Mouse (Mus musculus): ENCODE data around the gene Ccl7. TPM values are rescaled to one million over a fixed set of nuclear protein-coding genes. Genes with fewer than 3 reads are reported as not detected.

Ccl7 gene
- polyA plus RNA-seq, 1 experiment = not detected

GRCm38 (mm10) chr11:82047746-82048415 lies 2.4 kb downstream of the Ccl7 start:
- no peak overlapping the region for H3K27ac ChIP-seq (ENCODE audit: insufficient read depth, low read length)
- WGBS = 41% methylated on average over 6 of the region's 6 CpGs
- no peak for TF ChIP-seq POLR2A (IDR thresholded peaks at IDR 0.05; ENCODE audit: low read depth, low read length)
- peak in 1 of 2 experiments; percentile 6 for DNase-seq (ENCODE audit: low read depth in 1 of 2, low spot score in 2 of 2)
- no peaks in the 10 kb centered on the region for H3K4me1 ChIP-seq (ENCODE audit: control insufficient read depth, insufficient read depth, insufficient read length)
- no peaks in the 10 kb centered on the region for H3K36me3 ChIP-seq (ENCODE audit: control insufficient read depth, insufficient read depth, low read length)
- H3K27me3 ChIP-seq (ENCODE audit: control insufficient read depth, insufficient read depth, low read length) = no peaks in the 10 kb centered on the region
- no peak overlapping the region for H3K4me3 ChIP-seq (ENCODE audit: extremely low read depth, insufficient read depth, insufficient read length)

- TF ChIP-seq CTCF (IDR thresholded peaks at IDR 0.05; ENCODE audit: extremely low read depth, insufficient read depth, insufficient read length, insufficient replicate concordance) (no peak), POLR2A (IDR thresholded peaks at IDR 0.05; ENCODE audit: low read depth, low read length) (no peak)
- Histone ChIP-seq H3K4me1 (ENCODE audit: control insufficient read depth, insufficient read depth, insufficient read length) (no peaks in the 10 kb centered on the region), H3K27me3 (ENCODE audit: control insufficient read depth, insufficient read depth, low read length) (no peaks in the 10 kb centered on the region), H3K36me3 (ENCODE audit: control insufficient read depth, insufficient read depth, low read length) (no peaks in the 10 kb centered on the region), H3K4me3 (ENCODE audit: extremely low read depth, insufficient read depth, insufficient read length) (no peak overlapping the region), H3K27ac (ENCODE audit: insufficient read depth, low read length) (no peak overlapping the region)
- DNase-seq (ENCODE audit: low read depth in 1 of 2, low spot score in 2 of 2) = no peak
- 90% methylated on average over 7 of the region's 7 CpGs for WGBS
Measured at GRCm38 (mm10) chr11:82053849-82054248, 8.3 kb downstream of the Ccl7 start.

- Histone ChIP-seq H3K27ac (ENCODE audit: insufficient read depth, low read length) (no peak within 1 kb of the TSS), H3K36me3 (ENCODE audit: control insufficient read depth, insufficient read depth, low read length) (no peaks in the 10 kb centered on the region), H3K27me3 (ENCODE audit: control insufficient read depth, insufficient read depth, low read length) (no peaks in the 10 kb centered on the region), H3K4me1 (ENCODE audit: control insufficient read depth, insufficient read depth, insufficient read length) (no peaks in the 10 kb centered on the region), H3K4me3 (ENCODE audit: extremely low read depth, insufficient read depth, insufficient read length) (no peak within 1 kb of the TSS)
- no peak for DNase-seq (ENCODE audit: low read depth in 1 of 2, low spot score in 2 of 2)
- WGBS = 83% methylated on average over 6 of the region's 6 CpGs
- TF ChIP-seq CTCF (IDR thresholded peaks at IDR 0.05; ENCODE audit: extremely low read depth, insufficient read depth, insufficient read length, insufficient replicate concordance) = no peak
- no peak for TF ChIP-seq POLR2A (IDR thresholded peaks at IDR 0.05; ENCODE audit: low read depth, low read length)
Measured at GRCm38 (mm10) chr11:82057646-82058045, 12.1 kb downstream of the Ccl7 start, which contains the start of gene Ccl11. Gene Ccl11, plus strand, starts transcription at chr11:82057823.

GRCm38 (mm10) chr11:82062226-82062625 lies 16.7 kb downstream of the Ccl7 start:
- 77% methylated on average over 3 of the region's 3 CpGs for WGBS
- no peak overlapping the region for H3K27ac ChIP-seq (ENCODE audit: insufficient read depth, low read length)
- H3K36me3 ChIP-seq (ENCODE audit: control insufficient read depth, insufficient read depth, low read length) = no peaks in the 10 kb centered on the region
- TF ChIP-seq POLR2A (IDR thresholded peaks at IDR 0.05; ENCODE audit: low read depth, low read length) = no peak
- no peaks in the 10 kb centered on the region for H3K4me1 ChIP-seq (ENCODE audit: control insufficient read depth, insufficient read depth, insufficient read length)
- DNase-seq (ENCODE audit: low read depth in 1 of 2, low spot score in 2 of 2) = no peak
- no peak overlapping the region for H3K4me3 ChIP-seq (ENCODE audit: extremely low read depth, insufficient read depth, insufficient read length)
- H3K27me3 ChIP-seq (ENCODE audit: control insufficient read depth, insufficient read depth, low read length) = no peaks in the 10 kb centered on the region

GRCm38 (mm10) chr11:82063454-82063853 lies 17.9 kb downstream of the Ccl7 start:
- 74% methylated on average over 2 of the region's 2 CpGs for WGBS
- no peak for DNase-seq (ENCODE audit: low read depth in 1 of 2, low spot score in 2 of 2)
- TF ChIP-seq POLR2A (IDR thresholded peaks at IDR 0.05; ENCODE audit: low read depth, low read length) = no peak
- no peak for TF ChIP-seq CTCF (IDR thresholded peaks at IDR 0.05; ENCODE audit: extremely low read depth, insufficient read depth, insufficient read length, insufficient replicate concordance)
- Histone ChIP-seq H3K27me3 (ENCODE audit: control insufficient read depth, insufficient read depth, low read length) (no peaks in the 10 kb centered on the region), H3K36me3 (ENCODE audit: control insufficient read depth, insufficient read depth, low read length) (no peaks in the 10 kb centered on the region), H3K4me3 (ENCODE audit: extremely low read depth, insufficient read depth, insufficient read length) (no peak overlapping the region), H3K4me1 (ENCODE audit: control insufficient read depth, insufficient read depth, insufficient read length) (no peaks in the 10 kb centered on the region), H3K27ac (ENCODE audit: insufficient read depth, low read length) (no peak overlapping the region)

- Histone ChIP-seq H3K27ac (ENCODE audit: insufficient read depth, low read length) (no peak overlapping the region), H3K36me3 (ENCODE audit: control insufficient read depth, insufficient read depth, low read length) (no peaks in the 10 kb centered on the region), H3K4me3 (ENCODE audit: extremely low read depth, insufficient read depth, insufficient read length) (no peak overlapping the region), H3K4me1 (ENCODE audit: control insufficient read depth, insufficient read depth, insufficient read length) (no peaks in the 10 kb centered on the region), H3K27me3 (ENCODE audit: control insufficient read depth, insufficient read depth, low read length) (no peaks in the 10 kb centered on the region)
- DNase-seq (ENCODE audit: low read depth in 1 of 2, low spot score in 2 of 2) = no peak
- no peak for TF ChIP-seq POLR2A (IDR thresholded peaks at IDR 0.05; ENCODE audit: low read depth, low read length)
- TF ChIP-seq CTCF (IDR thresholded peaks at IDR 0.05; ENCODE audit: extremely low read depth, insufficient read depth, insufficient read length, insufficient replicate concordance) = no peak
- 85% methylated on average over 7 of the region's 7 CpGs for WGBS
Measured at GRCm38 (mm10) chr11:82066953-82067571, 21.6 kb downstream of the Ccl7 start.

GRCm38 (mm10) chr11:82071076-82071475 lies 25.6 kb downstream of the Ccl7 start:
- H3K4me1 ChIP-seq (ENCODE audit: control insufficient read depth, insufficient read depth, insufficient read length) = no peaks in the 10 kb centered on the region
- TF ChIP-seq CTCF (IDR thresholded peaks at IDR 0.05; ENCODE audit: extremely low read depth, insufficient read depth, insufficient read length, insufficient replicate concordance) (no peak), POLR2A (IDR thresholded peaks at IDR 0.05; ENCODE audit: low read depth, low read length) (no peak)
- WGBS = 90% methylated on average over 3 of the region's 3 CpGs
- no peak overlapping the region for H3K27ac ChIP-seq (ENCODE audit: insufficient read depth, low read length)
- no peaks in the 10 kb centered on the region for H3K27me3 ChIP-seq (ENCODE audit: control insufficient read depth, insufficient read depth, low read length)
- no peak overlapping the region for H3K4me3 ChIP-seq (ENCODE audit: extremely low read depth, insufficient read depth, insufficient read length)
- no peaks in the 10 kb centered on the region for H3K36me3 ChIP-seq (ENCODE audit: control insufficient read depth, insufficient read depth, low read length)
- DNase-seq (ENCODE audit: low read depth in 1 of 2, low spot score in 2 of 2) = no peak
